Mouse (Mus musculus) liver, adult 2 months (tissue): ENCODE results near the gene Gm28729.
"Not testable (repeated sequence)": the region's sequence is repeated elsewhere in the genome, so short reads cannot be mapped to it uniquely, and the experiment has no call there.

ENCODE experiments used
- CTCF ChIP-seq: fragments of 200-500 bp; IDR thresholded peaks from 2 replicates; pipeline ENCODE4 v1.5.1; 2011; ENCODE audit warnings: low read depth, low read length, control low read depth
- POLR2A ChIP-seq: fragments of 200-500 bp; IDR thresholded peaks from 2 replicates; pipeline ENCODE4 v1.6.1; 2011; ENCODE audit warnings: low read length, control low read depth; ENCODE audit not compliant: insufficient read depth; ENCODE audit errors: extremely low read depth

GRCm38 (mm10) chr9:96487869-96488268, 37.2 kb downstream of the Gm28729 start:
- not testable (repeated sequence) for TF ChIP-seq POLR2A, CTCF
